ENCODE assay signal across 19 mouse cellular contexts in the genomic region with DNA sequence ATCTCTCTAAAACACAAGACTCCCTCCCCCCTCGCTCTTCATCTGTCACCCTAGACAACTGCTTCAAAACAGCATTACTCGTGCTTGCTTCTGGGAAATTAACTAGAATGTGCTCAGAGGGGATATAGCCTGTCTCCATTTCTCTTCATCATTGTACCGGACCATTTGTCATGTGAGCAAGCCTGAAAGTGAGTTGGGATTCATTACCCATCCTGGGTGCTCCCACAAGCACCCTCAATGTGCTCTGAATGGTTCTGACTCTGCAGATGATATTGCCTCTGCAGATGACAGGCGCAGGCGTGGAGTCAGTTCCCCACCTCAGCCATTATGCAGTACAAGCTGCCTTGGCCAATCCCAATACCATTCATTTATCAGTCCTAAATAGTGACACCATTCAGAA.
DNase-seq lines count a peak whose midpoint lies in the region; ATAC-seq and TF ChIP-seq lines count a peak whose summit lies in the region.
"Had no signal": no experiment of that assay in that cellular context is flagged by ENCODE, and none has a peak within 500 bp of the region (broad histone marks: within the 10 kb centered on the region; RNA-seq: fewer than 3 reads in every experiment).

No protein-coding gene starts in this region.

- no peak for DNase-seq in forebrain, embryonic 11.5 days (ENCODE audit: low spot score)
- peak; percentile 70 for DNase-seq in midbrain, embryonic 11.5 days (ENCODE audit: low spot score, missing footprints)
- no peak for DNase-seq in midbrain, embryonic 14.5 days
- DNase-seq in midbrain, postnatal 0 days (ENCODE audit: low spot score), result peak; percentile 14
- no peak for DNase-seq in urinary bladder, postnatal 10 days (ENCODE audit: low spot score)
- no peak for DNase-seq in right cerebral cortex, postnatal 25 days
- DNase-seq: adrenal gland, adult 8-10 months; cerebellum, adult 9-10 months; gastrocnemius, postnatal 10 days; kidney, postnatal 25 days; lung, adult 18-20 months; spleen, adult 18-20 months had no signal

- 76% methylated on average over 5 of the region's 5 CpGs for WGBS in forebrain, embryonic 13.5 days
- WGBS in forebrain, embryonic 11.5 days, result 85% methylated on average over 5 of the region's 5 CpGs
- WGBS in midbrain, embryonic 11.5 days, result 83% methylated on average over 5 of the region's 5 CpGs
- 74% methylated on average over 5 of the region's 5 CpGs for WGBS in midbrain, embryonic 14.5 days
- WGBS in hindbrain, embryonic 12.5 days, result 61% methylated on average over 5 of the region's 5 CpGs
- 67% methylated on average over 5 of the region's 5 CpGs for WGBS in midbrain, postnatal 0 days

- peak; percentile 36; the same call in 1 of the 2 replicates for ATAC-seq in forebrain, embryonic 13.5 days
- ATAC-seq in forebrain, embryonic 11.5 days (replicated peaks; ENCODE audit: low FRiP score), result no peak
- ATAC-seq in midbrain, embryonic 11.5 days (ENCODE audit: low FRiP score), result no peak
- no peak for ATAC-seq in midbrain, embryonic 14.5 days (ENCODE audit: low FRiP score, low TSS enrichment)
- ATAC-seq in hindbrain, embryonic 12.5 days (ENCODE audit: low FRiP score), result peak; percentile 61
- ATAC-seq in midbrain, postnatal 0 days (ENCODE audit: low FRiP score), result no peak
- ATAC-seq: activated CD4-positive, CD25-positive, alpha-beta regulatory T cell, adult 4 months; intestine, embryonic 16.5 days; liver, embryonic 12.5 days had no signal

- H3K9me3 ChIP-seq in forebrain, embryonic 13.5 days (replicated peaks), result no peaks in the 10 kb centered on the region
- no peaks in the 10 kb centered on the region for H3K9me3 ChIP-seq in forebrain, embryonic 11.5 days (ENCODE audit: control insufficient read depth, low read length)
- no peaks in the 10 kb centered on the region for H3K9me3 ChIP-seq in midbrain, embryonic 11.5 days (ENCODE audit: control insufficient read depth, low read length)
- H3K9me3 ChIP-seq in midbrain, embryonic 14.5 days (ENCODE audit: control insufficient read depth, low read length), result no peaks in the 10 kb centered on the region
- H3K9me3 ChIP-seq in hindbrain, embryonic 12.5 days (replicated peaks), result no peaks in the 10 kb centered on the region
- H3K9me3 ChIP-seq in midbrain, postnatal 0 days (ENCODE audit: low read length), result no peaks in the 10 kb centered on the region
- H3K9me3 ChIP-seq: heart, embryonic 10.5 days; limb, embryonic 13.5 days; liver, embryonic 12.5 days had no signal

- H3K4me2 ChIP-seq in forebrain, embryonic 13.5 days, result no peak overlapping the region
- H3K4me2 ChIP-seq in forebrain, embryonic 11.5 days (ENCODE audit: low read depth, low read length, severe bottlenecking), result no peak overlapping the region
- no peak overlapping the region for H3K4me2 ChIP-seq in midbrain, embryonic 11.5 days
- H3K4me2 ChIP-seq in midbrain, embryonic 14.5 days (ENCODE audit: low read length), result no peak overlapping the region
- H3K4me2 ChIP-seq in hindbrain, embryonic 12.5 days (replicated peaks), result no peak overlapping the region
- H3K4me2 ChIP-seq in midbrain, postnatal 0 days (ENCODE audit: low read depth, low read length, poor library complexity, severe bottlenecking), result no peak overlapping the region
- H3K4me2 ChIP-seq: limb, embryonic 13.5 days; liver, embryonic 12.5 days had no signal

- TF ChIP-seq CTCF in midbrain, postnatal 0 days (IDR thresholded peaks at IDR 0.05), result no peak

- no peaks in the 10 kb centered on the region for H3K27me3 ChIP-seq in forebrain, embryonic 13.5 days
- H3K27me3 ChIP-seq in forebrain, embryonic 11.5 days (ENCODE audit: control insufficient read depth, insufficient read depth, low read length), result no peaks in the 10 kb centered on the region
- H3K27me3 ChIP-seq in midbrain, embryonic 11.5 days (ENCODE audit: control insufficient read depth, insufficient read depth, low read length), result no peaks in the 10 kb centered on the region
- H3K27me3 ChIP-seq in midbrain, embryonic 14.5 days (ENCODE audit: control insufficient read depth, insufficient read depth, low read length), result no peaks in the 10 kb centered on the region
- no peaks in the 10 kb centered on the region for H3K27me3 ChIP-seq in hindbrain, embryonic 12.5 days
- no peaks in the 10 kb centered on the region for H3K27me3 ChIP-seq in midbrain, postnatal 0 days (ENCODE audit: insufficient read depth, low read length)
- H3K27me3 ChIP-seq: limb, embryonic 13.5 days; liver, embryonic 12.5 days had no signal

- no peak overlapping the region for H3K9ac ChIP-seq in forebrain, embryonic 13.5 days
- H3K9ac ChIP-seq in forebrain, embryonic 11.5 days (ENCODE audit: low read length), result no peak overlapping the region
- no peak overlapping the region for H3K9ac ChIP-seq in midbrain, embryonic 11.5 days (ENCODE audit: low read length)
- H3K9ac ChIP-seq in midbrain, embryonic 14.5 days (replicated peaks; ENCODE audit: low read length), result no peak overlapping the region
- no peak overlapping the region for H3K9ac ChIP-seq in hindbrain, embryonic 12.5 days
- no peak overlapping the region for H3K9ac ChIP-seq in midbrain, postnatal 0 days (replicated peaks; ENCODE audit: low read length, poor library complexity, severe bottlenecking)
- H3K9ac ChIP-seq: limb, embryonic 13.5 days; liver, embryonic 12.5 days had no signal

- no peak overlapping the region for H3K4me3 ChIP-seq in forebrain, embryonic 13.5 days
- no peak overlapping the region for H3K4me3 ChIP-seq in forebrain, embryonic 11.5 days (ENCODE audit: low read depth, low read length)
- no peak overlapping the region for H3K4me3 ChIP-seq in midbrain, embryonic 11.5 days (ENCODE audit: low read depth, low read length)
- H3K4me3 ChIP-seq in midbrain, embryonic 14.5 days (replicated peaks; ENCODE audit: low read depth, low read length), result no peak overlapping the region
- no peak overlapping the region for H3K4me3 ChIP-seq in hindbrain, embryonic 12.5 days
- H3K4me3 ChIP-seq in midbrain, postnatal 0 days (ENCODE audit: low read depth, low read length), result no peak overlapping the region
- H3K4me3 ChIP-seq: heart, embryonic 10.5 days; limb, embryonic 13.5 days; liver, embryonic 12.5 days had no signal

- no peak overlapping the region for H3K27ac ChIP-seq in forebrain, embryonic 13.5 days
- no peak overlapping the region for H3K27ac ChIP-seq in forebrain, embryonic 11.5 days (ENCODE audit: low read depth, low read length)
- H3K27ac ChIP-seq in midbrain, embryonic 11.5 days (ENCODE audit: low read depth, low read length), result no peak overlapping the region
- H3K27ac ChIP-seq in midbrain, embryonic 14.5 days (replicated peaks; ENCODE audit: low read depth, low read length), result no peak overlapping the region
- H3K27ac ChIP-seq in hindbrain, embryonic 12.5 days, result peak overlapping the region; percentile 55
- H3K27ac ChIP-seq in midbrain, postnatal 0 days (ENCODE audit: low read depth, low read length), result no peak overlapping the region
- H3K27ac ChIP-seq: heart, embryonic 10.5 days; limb, embryonic 13.5 days; liver, embryonic 12.5 days had no signal

- no peaks in the 10 kb centered on the region for H3K4me1 ChIP-seq in forebrain, embryonic 13.5 days
- H3K4me1 ChIP-seq in forebrain, embryonic 11.5 days (replicated peaks; ENCODE audit: control insufficient read depth, insufficient read depth, low read length), result no peaks in the 10 kb centered on the region
- no peaks in the 10 kb centered on the region for H3K4me1 ChIP-seq in midbrain, embryonic 11.5 days (ENCODE audit: control insufficient read depth, insufficient read depth, low read length)
- H3K4me1 ChIP-seq in midbrain, embryonic 14.5 days (ENCODE audit: control insufficient read depth, insufficient read depth, low read length), result no peaks in the 10 kb centered on the region
- peaks cover 12% of the 10 kb centered on the region; the same call in 1 of the 2 replicates for H3K4me1 ChIP-seq in hindbrain, embryonic 12.5 days
- H3K4me1 ChIP-seq in midbrain, postnatal 0 days (ENCODE audit: insufficient read depth, low read length), result peaks cover 8% of the 10 kb centered on the region
- H3K4me1 ChIP-seq: limb, embryonic 13.5 days; liver, embryonic 12.5 days had no signal

- H3K36me3 ChIP-seq in forebrain, embryonic 13.5 days (ENCODE audit: poor library complexity, severe bottlenecking), result no peaks in the 10 kb centered on the region
- no peaks in the 10 kb centered on the region for H3K36me3 ChIP-seq in forebrain, embryonic 11.5 days (ENCODE audit: control insufficient read depth, insufficient read depth, low read length)
- H3K36me3 ChIP-seq in midbrain, embryonic 11.5 days (ENCODE audit: control insufficient read depth, insufficient read depth, low read length), result no peaks in the 10 kb centered on the region
- H3K36me3 ChIP-seq in midbrain, embryonic 14.5 days (ENCODE audit: control insufficient read depth, insufficient read depth, low read length), result no peaks in the 10 kb centered on the region
- H3K36me3 ChIP-seq in hindbrain, embryonic 12.5 days, result no peaks in the 10 kb centered on the region
- 0 out of 2 replicates have a peak, but pooled peaks cover 6% of the 10 kb centered on the region for H3K36me3 ChIP-seq in midbrain, postnatal 0 days (ENCODE audit: insufficient read depth, low read length)
- H3K36me3 ChIP-seq: liver, embryonic 12.5 days had no signal

Comparison
In these comparisons a context has a peak if more than half of its experiments do, and no peak if none do; other contexts are left out.
1. ATAC-seq: peak in forebrain, embryonic 13.5 days (single experiment) and hindbrain, embryonic 12.5 days (single experiment); none in forebrain, embryonic 11.5 days (single experiment), midbrain, embryonic 11.5 days (single experiment), midbrain, embryonic 14.5 days (single experiment) and midbrain, postnatal 0 days (single experiment).
2. DNase-seq: peak in midbrain, embryonic 11.5 days (single experiment) and midbrain, postnatal 0 days (single experiment); none in forebrain, embryonic 11.5 days (single experiment), midbrain, embryonic 14.5 days (single experiment), urinary bladder, postnatal 10 days (single experiment) and right cerebral cortex, postnatal 25 days (single experiment).